Mouse (Mus musculus): ENCODE measurements around the gene Mfsd12. TPM values are rescaled to one million over a fixed set of nuclear protein-coding genes. Genes with fewer than 3 reads are reported as not detected.

Gene Mfsd12
- polyA plus RNA-seq, 1 experiment from 2014 or later = 4.1 TPM

GRCm38 (mm10) chr10:81358209-81358608 lies 918 bp downstream of the Mfsd12 start:
- Histone ChIP-seq H3K4me1 (ENCODE audit: control insufficient read depth, insufficient read depth, low read length) (peaks cover 3% of the 10 kb centered on the region; the same call in 1 of the 2 replicates), H3K4me2 (ENCODE audit: low read length) (peak overlapping the region; percentile 97), H3K27ac (ENCODE audit: low read depth, low read length) (no peak overlapping the region), H3K9ac (ENCODE audit: low read length) (peak overlapping the region; percentile 81), H3K36me3 (ENCODE audit: control insufficient read depth, insufficient read depth, low read length) (peaks cover 3% of the 10 kb centered on the region; the same call in 1 of the 2 replicates), H3K27me3 (replicated peaks; ENCODE audit: control insufficient read depth, insufficient read depth, low read length) (peaks cover 7% of the 10 kb centered on the region; the same call in 1 of the 2 replicates), H3K9me3 (replicated peaks; ENCODE audit: control insufficient read depth, low read length) (no peaks in the 10 kb centered on the region), H3K4me3 (ENCODE audit: low read depth, low read length) (peak overlapping the region; percentile 68)
- no peak for DNase-seq (ENCODE audit: low spot score)
- ATAC-seq = no peak
- WGBS = 43% methylated on average over 4 of the region's 4 CpGs

GRCm38 (mm10) chr10:81358841-81359240 lies 1.6 kb downstream of the Mfsd12 start:
- 63% methylated on average over 1 of the region's 1 CpGs for WGBS
- Histone ChIP-seq H3K36me3 (ENCODE audit: control insufficient read depth, insufficient read depth, low read length) (peaks cover 3% of the 10 kb centered on the region; the same call in 1 of the 2 replicates), H3K27ac (ENCODE audit: low read depth, low read length) (no peak overlapping the region), H3K27me3 (replicated peaks; ENCODE audit: control insufficient read depth, insufficient read depth, low read length) (peaks cover 14% of the 10 kb centered on the region), H3K9me3 (replicated peaks; ENCODE audit: control insufficient read depth, low read length) (no peaks in the 10 kb centered on the region), H3K4me2 (ENCODE audit: low read length) (no peak overlapping the region; the same call in 1 of the 2 replicates), H3K4me3 (ENCODE audit: low read depth, low read length) (no peak overlapping the region), H3K4me1 (ENCODE audit: control insufficient read depth, insufficient read depth, low read length) (peaks cover 6% of the 10 kb centered on the region), H3K9ac (ENCODE audit: low read length) (no peak overlapping the region)
- ATAC-seq = no peak
- DNase-seq (ENCODE audit: low spot score) = no peak

GRCm38 (mm10) chr10:81360721-81361120 lies 3.4 kb downstream of the Mfsd12 start:
- H3K27ac ChIP-seq (ENCODE audit: low read depth, low read length) = no peak overlapping the region
- peaks cover 3% of the 10 kb centered on the region; the same call in 1 of the 2 replicates for H3K36me3 ChIP-seq (ENCODE audit: control insufficient read depth, insufficient read depth, low read length)
- DNase-seq (ENCODE audit: low spot score) = no peak
- no peak overlapping the region for H3K9ac ChIP-seq (ENCODE audit: low read length)
- no peak overlapping the region for H3K4me3 ChIP-seq (ENCODE audit: low read depth, low read length)
- no peak for ATAC-seq
- peaks cover 27% of the 10 kb centered on the region for H3K27me3 ChIP-seq (replicated peaks; ENCODE audit: control insufficient read depth, insufficient read depth, low read length)
- H3K9me3 ChIP-seq (replicated peaks; ENCODE audit: control insufficient read depth, low read length) = no peaks in the 10 kb centered on the region
- H3K4me2 ChIP-seq (ENCODE audit: low read length) = no peak overlapping the region
- H3K4me1 ChIP-seq (ENCODE audit: control insufficient read depth, insufficient read depth, low read length) = peaks cover 17% of the 10 kb centered on the region
- 79% methylated on average over 8 of the region's 8 CpGs for WGBS

- Histone ChIP-seq H3K27ac (ENCODE audit: low read depth, low read length) (no peak overlapping the region), H3K4me2 (ENCODE audit: low read length) (no peak overlapping the region), H3K36me3 (ENCODE audit: control insufficient read depth, insufficient read depth, low read length) (peaks cover 19% of the 10 kb centered on the region), H3K27me3 (replicated peaks; ENCODE audit: control insufficient read depth, insufficient read depth, low read length) (peaks cover 27% of the 10 kb centered on the region), H3K9ac (ENCODE audit: low read length) (no peak overlapping the region), H3K4me1 (ENCODE audit: control insufficient read depth, insufficient read depth, low read length) (peaks cover 19% of the 10 kb centered on the region), H3K4me3 (ENCODE audit: low read depth, low read length) (no peak overlapping the region), H3K9me3 (replicated peaks; ENCODE audit: control insufficient read depth, low read length) (no peaks in the 10 kb centered on the region)
- no peak for DNase-seq (ENCODE audit: low spot score)
- 75% methylated on average over 12 of the region's 12 CpGs for WGBS
- ATAC-seq = no peak
These were observed 5.2 kb downstream of the Mfsd12 start for GRCm38 (mm10) chr10:81362336-81362949.

- no peak for ATAC-seq
- peak overlapping the region; percentile 47 for H3K4me2 ChIP-seq (ENCODE audit: low read length)
- peaks cover 27% of the 10 kb centered on the region for H3K27me3 ChIP-seq (replicated peaks; ENCODE audit: control insufficient read depth, insufficient read depth, low read length)
- H3K36me3 ChIP-seq (ENCODE audit: control insufficient read depth, insufficient read depth, low read length) = peaks cover 31% of the 10 kb centered on the region
- H3K9ac ChIP-seq (ENCODE audit: low read length) = peak overlapping the region; percentile 52
- no peaks in the 10 kb centered on the region for H3K9me3 ChIP-seq (replicated peaks; ENCODE audit: control insufficient read depth, low read length)
- H3K4me1 ChIP-seq (ENCODE audit: control insufficient read depth, insufficient read depth, low read length) = peaks cover 16% of the 10 kb centered on the region
- no peak for DNase-seq (ENCODE audit: low spot score)
- H3K4me3 ChIP-seq (ENCODE audit: low read depth, low read length) = peak overlapping the region; percentile 18; the same call in 1 of the 2 replicates
- H3K27ac ChIP-seq (ENCODE audit: low read depth, low read length) = no peak overlapping the region
- 12% methylated on average over 53 of the region's 54 CpGs for WGBS
These were observed 6.4 kb downstream of the Mfsd12 start for GRCm38 (mm10) chr10:81363436-81364346.

- peaks cover 27% of the 10 kb centered on the region for H3K27me3 ChIP-seq (replicated peaks; ENCODE audit: control insufficient read depth, insufficient read depth, low read length)
- peak overlapping the region; percentile 52; the same call in 1 of the 2 replicates for H3K9ac ChIP-seq (ENCODE audit: low read length)
- H3K9me3 ChIP-seq (replicated peaks; ENCODE audit: control insufficient read depth, low read length) = no peaks in the 10 kb centered on the region
- no peak overlapping the region for H3K27ac ChIP-seq (ENCODE audit: low read depth, low read length)
- peak overlapping the region; percentile 47 for H3K4me2 ChIP-seq (ENCODE audit: low read length)
- WGBS = 9% methylated on average over 28 of the region's 28 CpGs
- peaks cover 41% of the 10 kb centered on the region for H3K36me3 ChIP-seq (ENCODE audit: control insufficient read depth, insufficient read depth, low read length)
- ATAC-seq = peak; percentile 9; the same call in 1 of the 2 replicates
- peaks cover 16% of the 10 kb centered on the region for H3K4me1 ChIP-seq (ENCODE audit: control insufficient read depth, insufficient read depth, low read length)
- peak overlapping the region; percentile 18 for H3K4me3 ChIP-seq (ENCODE audit: low read depth, low read length)
- no peak for DNase-seq (ENCODE audit: low spot score)
These were observed 7.4 kb downstream of the Mfsd12 start for GRCm38 (mm10) chr10:81364666-81365065.

- WGBS = 24% methylated on average over 4 of the region's 4 CpGs
- ATAC-seq (peak; percentile 14; the same call in 1 of the 2 replicates), DNase-seq (ENCODE audit: low spot score) (no peak)
- no peak overlapping the region; the same call in 1 of the 2 replicates for H3K4me2 ChIP-seq (ENCODE audit: low read length)
- H3K4me3 ChIP-seq (ENCODE audit: low read depth, low read length) = no peak overlapping the region
- H3K27ac ChIP-seq (ENCODE audit: low read depth, low read length) = no peak overlapping the region
- no peak overlapping the region for H3K9ac ChIP-seq (ENCODE audit: low read length)
- peaks cover 27% of the 10 kb centered on the region for H3K27me3 ChIP-seq (replicated peaks; ENCODE audit: control insufficient read depth, insufficient read depth, low read length)
- peaks cover 16% of the 10 kb centered on the region for H3K4me1 ChIP-seq (ENCODE audit: control insufficient read depth, insufficient read depth, low read length)
- peaks cover 45% of the 10 kb centered on the region for H3K36me3 ChIP-seq (ENCODE audit: control insufficient read depth, insufficient read depth, low read length)
- no peaks in the 10 kb centered on the region for H3K9me3 ChIP-seq (replicated peaks; ENCODE audit: control insufficient read depth, low read length)
These were observed 7.8 kb downstream of the Mfsd12 start for GRCm38 (mm10) chr10:81365073-81365472.

- 13% methylated on average over 12 of the region's 12 CpGs for WGBS
These were observed 8.6 kb downstream of the Mfsd12 start, which contains the start of gene 4930404N11Rik for GRCm38 (mm10) chr10:81365672-81366476. Gene 4930404N11Rik (minus strand): TSS chr10:81365816.

More at GRCm38 (mm10) chr10:81365672-81366476, 8.6 kb downstream of the Mfsd12 start, which contains the start of gene 4930404N11Rik:
- Histone ChIP-seq H3K4me2 (ENCODE audit: low read length) (peak within 1 kb of the TSS; percentile 47), H3K9ac (ENCODE audit: low read length) (no peak within 1 kb of the TSS), H3K27me3 (replicated peaks; ENCODE audit: control insufficient read depth, insufficient read depth, low read length) (peaks cover 27% of the 10 kb centered on the region), H3K27ac (ENCODE audit: low read depth, low read length) (no peak within 1 kb of the TSS), H3K9me3 (replicated peaks; ENCODE audit: control insufficient read depth, low read length) (no peaks in the 10 kb centered on the region), H3K36me3 (ENCODE audit: control insufficient read depth, insufficient read depth, low read length) (peaks cover 53% of the 10 kb centered on the region), H3K4me3 (ENCODE audit: low read depth, low read length) (peak within 1 kb of the TSS; percentile 18), H3K4me1 (ENCODE audit: control insufficient read depth, insufficient read depth, low read length) (peaks cover 16% of the 10 kb centered on the region)
- ATAC-seq = peak; percentile 11; the same call in 1 of the 2 replicates
- DNase-seq (ENCODE audit: low spot score) = no peak

Measured in forebrain, embryonic 14.5 days (tissue).